Mouse (Mus musculus) stomach, postnatal 0 days (tissue): ENCODE results near the gene Gm49368.
A peak's percentile ranks its signal among the peaks of the same experiment; 100 is the strongest.

Source experiments
- CTCF ChIP-seq: IDR thresholded peaks from 2 replicates; pipeline ENCODE4 v1.5.1; 2016; ENCODE audit warnings: antibody characterized with exemption, low read depth, mild to moderate bottlenecking, moderate library complexity
- EP300 ChIP-seq: optimal IDR thresholded peaks from 2 replicates; pipeline ENCODE3; 2016; ENCODE audit warnings: antibody characterized with exemption

GRCm38 (mm10) chr7:128098135-128098534, 35.7 kb downstream of the Gm49368 start:
- peak; percentile 45 for TF ChIP-seq CTCF
- no peak for TF ChIP-seq EP300
